Mouse (Mus musculus) G1E (cell line): ENCODE results near the gene Tarm1.

ENCODE experiments used
- CTCF ChIP-seq: IDR thresholded peaks from 2 replicates; pipeline ENCODE4 v1.5.1; 2012; ENCODE audit warnings: low read depth, low read length, inconsistent platforms, mixed read lengths
- GATA1 ChIP-seq: IDR thresholded peaks from 2 replicates; pipeline ENCODE4 v1.6.1; 2012; ENCODE audit warnings: borderline replicate concordance, low read length, inconsistent platforms, mixed read lengths

DNA sequence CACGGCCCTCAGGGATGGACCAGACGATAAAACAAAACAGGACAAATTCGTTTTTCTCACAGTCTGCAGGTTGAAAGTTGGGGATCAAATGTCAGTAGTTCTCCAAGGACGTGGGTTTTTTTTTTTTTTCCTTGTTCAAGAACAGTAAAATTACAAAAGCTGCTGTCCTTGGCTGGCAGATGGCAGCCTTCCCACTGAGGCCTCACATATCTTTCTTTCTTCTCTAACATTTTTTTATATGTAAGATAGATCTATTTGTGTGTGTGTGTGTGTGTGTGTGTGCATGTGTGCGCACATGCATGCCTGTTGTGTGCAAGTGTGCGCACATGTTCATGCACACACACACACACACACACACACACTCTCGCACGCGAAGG, 44.6 kb downstream of the Tarm1 start:
- no peak for TF ChIP-seq GATA1
- no peak for TF ChIP-seq CTCF
